Mouse (Mus musculus) olfactory bulb, adult 2 months (tissue): ENCODE measurements around the gene Fam69a.

Experiments
- CTCF ChIP-seq: fragments of 200-500 bp; IDR thresholded peaks from 2 replicates; pipeline ENCODE4 v1.5.1; 2012; ENCODE audit warnings: low read depth, mild to moderate bottlenecking, low read length, moderate library complexity; ENCODE audit not compliant: insufficient read depth
- POLR2A ChIP-seq: fragments of 200-500 bp; IDR thresholded peaks from 2 replicates; pipeline ENCODE4 v1.6.1; 2012; ENCODE audit warnings: mild to moderate bottlenecking, low read depth, low read length, moderate library complexity; ENCODE audit not compliant: insufficient read depth

- no peak for TF ChIP-seq POLR2A
- no peak for TF ChIP-seq CTCF
Measured at GRCm38 (mm10) chr5:107978289-107979035, 8.4 kb downstream of the Fam69a start.
